Mouse (Mus musculus): ENCODE data around the gene Mob2. TPM values are rescaled to one million over a fixed set of nuclear protein-coding genes. Genes with fewer than 3 reads are reported as not detected.

Gene Mob2
- polyA plus RNA-seq, 1 experiment from 2014 or later: 76.2 TPM

GRCm38 (mm10) chr7:141994121-141994520, 66.7 kb downstream of the Mob2 start:
- no peak for TF ChIP-seq CTCF (IDR thresholded peaks at IDR 0.05; ENCODE audit: low read depth)
- Histone ChIP-seq H3K9me3 (ENCODE audit: low read depth, low read length) (no peaks in the 10 kb centered on the region), H3K36me3 (ENCODE audit: insufficient read depth) (no peaks in the 10 kb centered on the region), H3K27ac (ENCODE audit: low read depth) (no peak overlapping the region), H3K4me2 (no peak overlapping the region), H3K4me1 (ENCODE audit: insufficient read depth) (no peaks in the 10 kb centered on the region), H3K9ac (no peak overlapping the region), H3K4me3 (ENCODE audit: low read depth, low read length) (no peak overlapping the region), H3K27me3 (ENCODE audit: insufficient read depth, low read length) (no peaks in the 10 kb centered on the region)
- no peak for DNase-seq
- no peak for ATAC-seq (ENCODE audit: insufficient read depth)
- WGBS: 77% methylated on average over 4 of the region's 4 CpGs

- H3K4me3 ChIP-seq (ENCODE audit: low read depth, low read length): no peak overlapping the region
- H3K27ac ChIP-seq (ENCODE audit: low read depth): no peak overlapping the region
- H3K4me2 ChIP-seq: no peak overlapping the region
- H3K9me3 ChIP-seq (ENCODE audit: low read depth, low read length): no peaks in the 10 kb centered on the region
- H3K4me1 ChIP-seq (ENCODE audit: insufficient read depth): no peaks in the 10 kb centered on the region
- TF ChIP-seq CTCF (IDR thresholded peaks at IDR 0.05; ENCODE audit: low read depth): no peak
- DNase-seq: peak; percentile 37
- no peak overlapping the region for H3K9ac ChIP-seq
- no peaks in the 10 kb centered on the region for H3K27me3 ChIP-seq (ENCODE audit: insufficient read depth, low read length)
- ATAC-seq (ENCODE audit: insufficient read depth): no peak
- 67% methylated on average over 2 of the region's 2 CpGs for WGBS
- no peaks in the 10 kb centered on the region for H3K36me3 ChIP-seq (ENCODE audit: insufficient read depth)
Observed at GRCm38 (mm10) chr7:141991183-141991582, 69.7 kb downstream of the Mob2 start.

- Histone ChIP-seq H3K27ac (ENCODE audit: low read depth) (no peak overlapping the region), H3K4me3 (ENCODE audit: low read depth, low read length) (no peak overlapping the region), H3K9me3 (ENCODE audit: low read depth, low read length) (no peaks in the 10 kb centered on the region), H3K36me3 (ENCODE audit: insufficient read depth) (no peaks in the 10 kb centered on the region), H3K27me3 (ENCODE audit: insufficient read depth, low read length) (no peaks in the 10 kb centered on the region), H3K9ac (no peak overlapping the region), H3K4me2 (no peak overlapping the region), H3K4me1 (ENCODE audit: insufficient read depth) (no peaks in the 10 kb centered on the region)
- TF ChIP-seq CTCF (IDR thresholded peaks at IDR 0.05; ENCODE audit: low read depth): no peak
- 82% methylated on average over 7 of the region's 7 CpGs for WGBS
- DNase-seq (no peak), ATAC-seq (ENCODE audit: insufficient read depth) (no peak)
Observed at GRCm38 (mm10) chr7:141988314-141988806, 72.5 kb downstream of the Mob2 start.

- Histone ChIP-seq H3K27ac (ENCODE audit: low read depth) (no peak overlapping the region), H3K4me1 (ENCODE audit: insufficient read depth) (no peaks in the 10 kb centered on the region), H3K4me3 (ENCODE audit: low read depth, low read length) (no peak overlapping the region), H3K27me3 (ENCODE audit: insufficient read depth, low read length) (no peaks in the 10 kb centered on the region), H3K9me3 (ENCODE audit: low read depth, low read length) (no peaks in the 10 kb centered on the region), H3K36me3 (ENCODE audit: insufficient read depth) (no peaks in the 10 kb centered on the region), H3K4me2 (no peak overlapping the region), H3K9ac (no peak overlapping the region)
- ATAC-seq (ENCODE audit: insufficient read depth) (no peak), DNase-seq (no peak)
- WGBS: 84% methylated on average over 7 of the region's 7 CpGs
- no peak for TF ChIP-seq CTCF (IDR thresholded peaks at IDR 0.05; ENCODE audit: low read depth)
Observed at GRCm38 (mm10) chr7:141981237-141981636, 79.6 kb downstream of the Mob2 start.

GRCm38 (mm10) chr7:141979247-141979646, 81.6 kb downstream of the Mob2 start:
- WGBS: 93% methylated on average over 4 of the region's 4 CpGs
- H3K27ac ChIP-seq (ENCODE audit: low read depth): no peak overlapping the region
- no peak for TF ChIP-seq CTCF (IDR thresholded peaks at IDR 0.05; ENCODE audit: low read depth)
- no peak overlapping the region for H3K9ac ChIP-seq
- H3K4me3 ChIP-seq (ENCODE audit: low read depth, low read length): no peak overlapping the region
- no peaks in the 10 kb centered on the region for H3K36me3 ChIP-seq (ENCODE audit: insufficient read depth)
- no peaks in the 10 kb centered on the region for H3K27me3 ChIP-seq (ENCODE audit: insufficient read depth, low read length)
- ATAC-seq (ENCODE audit: insufficient read depth) (no peak), DNase-seq (no peak)
- no peaks in the 10 kb centered on the region for H3K9me3 ChIP-seq (ENCODE audit: low read depth, low read length)
- no peaks in the 10 kb centered on the region for H3K4me1 ChIP-seq (ENCODE audit: insufficient read depth)
- H3K4me2 ChIP-seq: no peak overlapping the region

- Histone ChIP-seq H3K27ac (ENCODE audit: low read depth) (no peak overlapping the region), H3K27me3 (ENCODE audit: insufficient read depth, low read length) (no peaks in the 10 kb centered on the region), H3K4me3 (ENCODE audit: low read depth, low read length) (no peak overlapping the region), H3K4me1 (ENCODE audit: insufficient read depth) (no peaks in the 10 kb centered on the region), H3K9me3 (ENCODE audit: low read depth, low read length) (no peaks in the 10 kb centered on the region), H3K9ac (no peak overlapping the region), H3K4me2 (no peak overlapping the region), H3K36me3 (ENCODE audit: insufficient read depth) (no peaks in the 10 kb centered on the region)
- ATAC-seq (ENCODE audit: insufficient read depth) (no peak), DNase-seq (no peak)
- 76% methylated on average over 6 of the region's 6 CpGs for WGBS
- no peak for TF ChIP-seq CTCF (IDR thresholded peaks at IDR 0.05; ENCODE audit: low read depth)
Observed at GRCm38 (mm10) chr7:141978003-141978402, 82.9 kb downstream of the Mob2 start.

- no peaks in the 10 kb centered on the region for H3K9me3 ChIP-seq (ENCODE audit: low read depth, low read length)
- no peaks in the 10 kb centered on the region for H3K36me3 ChIP-seq (ENCODE audit: insufficient read depth)
- no peak overlapping the region for H3K4me3 ChIP-seq (ENCODE audit: low read depth, low read length)
- no peak overlapping the region for H3K27ac ChIP-seq (ENCODE audit: low read depth)
- no peaks in the 10 kb centered on the region for H3K27me3 ChIP-seq (ENCODE audit: insufficient read depth, low read length)
- no peak; the same call in 1 of the 2 replicates for ATAC-seq (ENCODE audit: insufficient read depth)
- peak; percentile 79 for DNase-seq
- 29% methylated on average over 7 of the region's 7 CpGs for WGBS
- H3K4me1 ChIP-seq (ENCODE audit: insufficient read depth): no peaks in the 10 kb centered on the region
- H3K4me2 ChIP-seq: no peak overlapping the region
- H3K9ac ChIP-seq: no peak overlapping the region
- TF ChIP-seq CTCF (IDR thresholded peaks at IDR 0.05; ENCODE audit: low read depth): peak; percentile 45
Observed at GRCm38 (mm10) chr7:141972831-141973619, 87.8 kb downstream of the Mob2 start.

Measured in lung, embryonic 14.5 days (tissue).